In the genomic region with DNA sequence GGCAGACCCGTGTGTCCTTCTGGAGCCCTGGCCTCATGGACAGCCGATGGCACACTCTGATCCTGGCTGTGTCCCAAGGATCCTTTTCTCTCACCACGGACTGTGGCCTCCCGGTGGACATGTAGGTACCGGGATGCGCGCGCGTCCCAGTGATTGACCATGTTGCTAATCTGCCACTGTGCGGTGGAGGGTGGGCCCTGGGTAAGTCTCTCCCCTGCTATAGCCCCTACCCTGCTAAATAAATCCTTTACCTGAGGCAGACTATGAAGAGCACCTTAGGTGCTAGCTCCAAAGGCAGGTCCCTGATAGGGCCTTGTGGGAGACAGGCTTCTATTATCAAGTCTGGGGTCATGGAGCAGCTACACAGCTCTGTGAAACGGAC, we compare ENCODE assay signal across 10 mouse cellular contexts. TPM values are rescaled to one million over a fixed set of nuclear protein-coding genes. Genes with fewer than 3 reads are reported as not detected.
DNase-seq lines count a peak whose midpoint lies in the region; ATAC-seq and TF ChIP-seq lines count a peak whose summit lies in the region.
"Had no signal": no experiment of that assay in that cellular context is flagged by ENCODE, and none has a peak within 500 bp of the region (broad histone marks: within the 10 kb centered on the region; RNA-seq: fewer than 3 reads in every experiment).

No protein-coding gene starts in this region.

- no peaks in the 10 kb centered on the region for H3K79me2 ChIP-seq in MEL (ENCODE audit: control insufficient read depth, insufficient read depth, low read length, poor library complexity)

- 0 out of 2 replicates have a peak overlapping the region, but pooled peaks have one; percentile 3 for H3K4me3 ChIP-seq in heart, embryonic 11.5 days (ENCODE audit: low read depth, low read length)
- peak overlapping the region; percentile 56 to 68 for H3K4me3 ChIP-seq in MEL (ENCODE audit: control insufficient read depth in 1 of 2, insufficient read depth in 1 of 2, low read depth in 2 of 2, low read length in 2 of 2)
- peak overlapping the region; percentile 5; the same call in 1 of the 2 replicates for H3K4me3 ChIP-seq in hindbrain, embryonic 12.5 days
- H3K4me3 ChIP-seq in megakaryocyte, embryonic 14.5 days (replicated peaks), result peak overlapping the region; percentile 87

- H3K27me3 ChIP-seq in heart, embryonic 11.5 days (ENCODE audit: control insufficient read depth, insufficient read depth, low read length), result no peaks in the 10 kb centered on the region
- H3K27me3 ChIP-seq in MEL (ENCODE audit: control insufficient read depth in 1 of 2, insufficient read depth in 2 of 2, low read length in 2 of 2), result peaks cover 0 to 3% of the 10 kb centered on the region in 2 experiments; a peak in 1 of 4 replicates
- H3K27me3 ChIP-seq in hindbrain, embryonic 12.5 days, result no peaks in the 10 kb centered on the region
- peaks cover 39% of the 10 kb centered on the region for H3K27me3 ChIP-seq in megakaryocyte, embryonic 14.5 days (replicated peaks)

- TF ChIP-seq CTCF in MEL (IDR thresholded peaks at IDR 0.05 in 2 of 3, conservative IDR thresholded peaks at IDR 0.05 in 1 of 3; ENCODE audit: control insufficient read depth in 1 of 3, insufficient read depth in 1 of 3, low read depth in 2 of 3, low read length in 3 of 3, poor library complexity in 1 of 3, severe bottlenecking in 1 of 3), result no peak

- no peak for DNase-seq in heart, adult 8-10 months (ENCODE audit: low spot score)
- no peak for DNase-seq in MEL (ENCODE audit: low read depth, low spot score)
- DNase-seq in right cerebral cortex, postnatal 4 days, result no peak
- DNase-seq in left cerebral cortex, adult 8-10 months (ENCODE audit: low spot score in 2 of 2), result no peak
- DNase-seq in ovary, postnatal 36 days (ENCODE audit: low spot score), result no peak

- no peaks in the 10 kb centered on the region for H3K9me3 ChIP-seq in heart, embryonic 11.5 days (replicated peaks; ENCODE audit: control insufficient read depth, low read length)
- no peaks in the 10 kb centered on the region for H3K9me3 ChIP-seq in MEL (replicated peaks; ENCODE audit: insufficient read depth, low read length)
- no peaks in the 10 kb centered on the region for H3K9me3 ChIP-seq in hindbrain, embryonic 12.5 days (replicated peaks)
- no peaks in the 10 kb centered on the region for H3K9me3 ChIP-seq in megakaryocyte, embryonic 14.5 days

- TF ChIP-seq EP300 in MEL (IDR thresholded peaks at IDR 0.05; ENCODE audit: low read depth in 1 of 2, low read length in 2 of 2), result no peak

- no peak for TF ChIP-seq RAD21 in MEL (IDR thresholded peaks at IDR 0.05; ENCODE audit: low read depth, low read length)

- H3K36me3 ChIP-seq in heart, embryonic 11.5 days (ENCODE audit: control insufficient read depth, insufficient read depth, low read length), result no peaks in the 10 kb centered on the region
- H3K36me3 ChIP-seq in MEL (ENCODE audit: control insufficient read depth in 1 of 2, insufficient read depth in 2 of 2, low read length in 2 of 2), result no peaks in the 10 kb centered on the region
- H3K36me3 ChIP-seq in hindbrain, embryonic 12.5 days, result no peaks in the 10 kb centered on the region
- no peaks in the 10 kb centered on the region for H3K36me3 ChIP-seq in megakaryocyte, embryonic 14.5 days (replicated peaks; ENCODE audit: low read length)

- no peaks in the 10 kb centered on the region for H3K4me1 ChIP-seq in heart, embryonic 11.5 days (ENCODE audit: control insufficient read depth, insufficient read depth, low read length)
- H3K4me1 ChIP-seq in MEL (ENCODE audit: control insufficient read depth in 1 of 2, insufficient read depth in 2 of 2, low read length in 2 of 2), result peaks cover 0 to 6% of the 10 kb centered on the region in 2 experiments; a peak in 1 of 4 replicates
- no peaks in the 10 kb centered on the region for H3K4me1 ChIP-seq in hindbrain, embryonic 12.5 days
- H3K4me1 ChIP-seq in megakaryocyte, embryonic 14.5 days, result peaks cover 10% of the 10 kb centered on the region

- no peak overlapping the region for H3K27ac ChIP-seq in heart, embryonic 11.5 days (ENCODE audit: low read depth, low read length)
- no peak overlapping the region for H3K27ac ChIP-seq in MEL (ENCODE audit: control insufficient read depth, low read depth, low read length)
- H3K27ac ChIP-seq in hindbrain, embryonic 12.5 days, result no peak overlapping the region

- H3K4me2 ChIP-seq in heart, embryonic 11.5 days, result peak overlapping the region; percentile 45
- peak overlapping the region; percentile 37 for H3K4me2 ChIP-seq in hindbrain, embryonic 12.5 days (replicated peaks)

- H3K9ac ChIP-seq in heart, embryonic 11.5 days (ENCODE audit: low read depth, low read length), result no peak overlapping the region
- peak overlapping the region; percentile 35 for H3K9ac ChIP-seq in MEL (ENCODE audit: control insufficient read depth, low read depth, low read length, poor library complexity, severe bottlenecking)
- no peak overlapping the region for H3K9ac ChIP-seq in hindbrain, embryonic 12.5 days

- ATAC-seq in heart, embryonic 11.5 days (replicated peaks; ENCODE audit: insufficient number of reproducible peaks, low FRiP score, low TSS enrichment), result no peak
- no peak for ATAC-seq in hindbrain, embryonic 12.5 days (ENCODE audit: low FRiP score)

- no peak for TF ChIP-seq POLR2A in MEL (IDR thresholded peaks at IDR 0.05; ENCODE audit: control insufficient read depth in 1 of 2, insufficient read depth in 1 of 2, low read depth in 1 of 2, low read length in 2 of 2, poor library complexity in 1 of 2)

- WGBS in heart, embryonic 11.5 days (ENCODE audit: insufficient replicate concordance), result 23% methylated on average over 11 of the region's 11 CpGs
- WGBS in hindbrain, embryonic 12.5 days, result 34% methylated on average over 11 of the region's 11 CpGs

TF ChIP-seq in MEL, 35 proteins besides CTCF, POLR2A, EP300 and RAD21 (continues in another document):
- TF ChIP-seq ZC3H11A (IDR thresholded peaks at IDR 0.05; ENCODE audit: low read depth, low read length) (no peak), USF1 (IDR thresholded peaks at IDR 0.05; ENCODE audit: low read depth, low read length) (no peak), JUND (IDR thresholded peaks at IDR 0.05; ENCODE audit: low read depth, low read length) (no peak), GABPA (IDR thresholded peaks at IDR 0.05; ENCODE audit: low read depth, low read length) (no peak), KAT2A (conservative IDR thresholded peaks at IDR 0.05; ENCODE audit: low read depth, low read length) (no peak), MAX (IDR thresholded peaks at IDR 0.05; ENCODE audit: low read length) (no peak), POLR2AphosphoS5 (IDR thresholded peaks at IDR 0.05; ENCODE audit: borderline replicate concordance, low read depth, low read length) (no peak), ETS1 (IDR thresholded peaks at IDR 0.05; ENCODE audit: low read depth, low read length) (no peak), MYB (IDR thresholded peaks at IDR 0.05; ENCODE audit: low read depth, low read length) (no peak), RCOR1 (IDR thresholded peaks at IDR 0.05; ENCODE audit: low read depth, low read length) (no peak)

RNA-seq across cellular contexts. Expression of a gene that starts 3.0 kb away (rescaled TPM):
- not detected in 2 replicates for polyA plus RNA-seq in heart, embryonic 11.5 days (2014; fragmentation: Nextera tagmentation; extraction: Ambion mirVana)
- not detected for total RNA-seq in heart, adult 8-10 months (2022)
- total RNA-seq in MEL (2012; rRNA removed), result not detected in 2 replicates
- not detected for polyA plus RNA-seq in MEL (2012; ENCODE audit: insufficient read depth in 1 of 2, insufficient read length in 2 of 2, low read depth in 1 of 2, low replicate concordance in 2 of 2, missing spikeins in 1 of 2)
- not detected in 2 replicates for polyA plus RNA-seq in hindbrain, embryonic 12.5 days (2016; fragmentation: Nextera tagmentation; extraction: Ambion mirVana)
- polyA plus RNA-seq in megakaryocyte, embryonic 14.5 days (2012; ENCODE audit: insufficient read depth, low replicate concordance), result not detected in 2 replicates
- total RNA-seq in left cerebral cortex, adult 8-10 months (2022), result not detected
- total RNA-seq: common myeloid progenitor, adult 5-6 weeks; ES-E14 had no signal

RNA-seq across cellular contexts. Expression of a gene that starts 12.1 kb away (rescaled TPM):
- polyA plus RNA-seq in heart, embryonic 11.5 days (2014; fragmentation: Nextera tagmentation; extraction: Ambion mirVana), result not detected in 2 replicates
- not detected for total RNA-seq in heart, adult 8-10 months (2022)
- total RNA-seq in MEL (2012; rRNA removed), result not detected in 2 replicates
- not detected for polyA plus RNA-seq in MEL (2012; ENCODE audit: insufficient read depth in 1 of 2, insufficient read length in 2 of 2, low read depth in 1 of 2, low replicate concordance in 2 of 2, missing spikeins in 1 of 2)
- not detected in 2 replicates for polyA plus RNA-seq in hindbrain, embryonic 12.5 days (2016; fragmentation: Nextera tagmentation; extraction: Ambion mirVana)
- polyA plus RNA-seq in megakaryocyte, embryonic 14.5 days (2012; ENCODE audit: insufficient read depth, low replicate concordance), result not detected in 2 replicates
- not detected for total RNA-seq in left cerebral cortex, adult 8-10 months (2022)
- total RNA-seq: common myeloid progenitor, adult 5-6 weeks; ES-E14 had no signal

RNA-seq across cellular contexts. Expression of a gene that starts 18.1 kb away (rescaled TPM):
- not detected in 2 replicates for polyA plus RNA-seq in heart, embryonic 11.5 days (2014; fragmentation: Nextera tagmentation; extraction: Ambion mirVana)
- total RNA-seq in heart, adult 8-10 months (2022), result not detected
- total RNA-seq in MEL (2012; rRNA removed), result not detected in 2 replicates
- polyA plus RNA-seq in MEL (2012; ENCODE audit: insufficient read depth in 1 of 2, insufficient read length in 2 of 2, low read depth in 1 of 2, low replicate concordance in 2 of 2, missing spikeins in 1 of 2), result not detected
- not detected in 2 replicates for polyA plus RNA-seq in hindbrain, embryonic 12.5 days (2016; fragmentation: Nextera tagmentation; extraction: Ambion mirVana)
- not detected in 2 replicates for polyA plus RNA-seq in megakaryocyte, embryonic 14.5 days (2012; ENCODE audit: insufficient read depth, low replicate concordance)
- total RNA-seq in left cerebral cortex, adult 8-10 months (2022), result not detected
- total RNA-seq: common myeloid progenitor, adult 5-6 weeks; ES-E14 had no signal

RNA-seq across cellular contexts. Expression of a gene that starts 29.0 kb away (rescaled TPM):
- not detected in 2 replicates for polyA plus RNA-seq in heart, embryonic 11.5 days (2014; fragmentation: Nextera tagmentation; extraction: Ambion mirVana)
- not detected for total RNA-seq in heart, adult 8-10 months (2022)
- not detected in 2 replicates for total RNA-seq in MEL (2012; rRNA removed)
- not detected for polyA plus RNA-seq in MEL (2012; ENCODE audit: insufficient read depth in 1 of 2, insufficient read length in 2 of 2, low read depth in 1 of 2, low replicate concordance in 2 of 2, missing spikeins in 1 of 2)
- polyA plus RNA-seq in hindbrain, embryonic 12.5 days (2016; fragmentation: Nextera tagmentation; extraction: Ambion mirVana), result not detected in 2 replicates
- polyA plus RNA-seq in megakaryocyte, embryonic 14.5 days (2012; ENCODE audit: insufficient read depth, low replicate concordance), result not detected in 2 replicates
- not detected for total RNA-seq in left cerebral cortex, adult 8-10 months (2022)
- total RNA-seq: common myeloid progenitor, adult 5-6 weeks; ES-E14 had no signal

RNA-seq across cellular contexts. Expression of a gene that starts 37.6 kb away (rescaled TPM):
- polyA plus RNA-seq in heart, embryonic 11.5 days (2014; fragmentation: Nextera tagmentation; extraction: Ambion mirVana), result 1.5 and 1.8 TPM in 2 replicates
- total RNA-seq in heart, adult 8-10 months (2022), result 1 to 10 TPM in 2 of 4 experiments, under 1 TPM in 2; 0.63 to 1.2 (median 0.92) TPM
- total RNA-seq in MEL (2012; rRNA removed), result 0.10 and 0.15 TPM in 2 replicates
- under 1 TPM in 1 of 2 experiments, not detected in 1; 0.74 TPM for polyA plus RNA-seq in MEL (2012; ENCODE audit: insufficient read depth in 1 of 2, insufficient read length in 2 of 2, low read depth in 1 of 2, low replicate concordance in 2 of 2, missing spikeins in 1 of 2)
- polyA plus RNA-seq in hindbrain, embryonic 12.5 days (2016; fragmentation: Nextera tagmentation; extraction: Ambion mirVana), result 6.8 and 7.4 TPM in 2 replicates
- 0.03 TPM in 1 of 2 replicates, not detected in the other for polyA plus RNA-seq in megakaryocyte, embryonic 14.5 days (2012; ENCODE audit: insufficient read depth, low replicate concordance)
- total RNA-seq in left cerebral cortex, adult 8-10 months (2022), result 10 to 100 TPM in 3 of 4 experiments, 1 to 10 TPM in 1; 9.3 to 10.8 (median 10.4) TPM

Comparison
In these comparisons a context has a peak if more than half of its experiments do, and no peak if none do; other contexts are left out.
1. H3K4me3 ChIP-seq: peak in every context shown above with its lines; median percentile 87 in megakaryocyte, embryonic 14.5 days; 62 in MEL; 5 in hindbrain, embryonic 12.5 days; 3 in heart, embryonic 11.5 days.